Mouse (Mus musculus) limb, embryonic 11.5 days (tissue): ENCODE data around the gene Slc50a1. TPM values are rescaled to one million over a fixed set of nuclear protein-coding genes. Genes with fewer than 3 reads are reported as not detected.
A peak's percentile ranks its signal among the peaks of the same experiment; 100 is the strongest.

Experiments
- ATAC-seq: fragments of 200-750 bp; cut with Nextera tagmentation; 2 replicates; pipeline ENCODE4 v1.8.0; 2017; ENCODE audit warnings: low read depth; ENCODE audit not compliant: insufficient number of reproducible peaks, low FRiP score, low TSS enrichment
- DNase-seq: peaks from one replicate; pipeline ENCODE4 v3.0.0-alpha.2; 2015; ENCODE audit warnings: low spot score
- H3K27ac ChIP-seq: fragments of 300-500 bp; sonication (generic); replicated peaks from 2 replicates; pipeline ENCODE4 v1.5.1; 2014; ENCODE audit warnings: low read depth, mild to moderate bottlenecking, low read length
- H3K27me3 ChIP-seq: fragments of 300-500 bp; sonication (generic); 2 replicates; pipeline ENCODE4 v1.6.1; 2014; ENCODE audit warnings: mild to moderate bottlenecking, low read length, mixed read lengths; ENCODE audit not compliant: control insufficient read depth, insufficient read depth
- H3K36me3 ChIP-seq: fragments of 300-500 bp; sonication (generic); 2 replicates; pipeline ENCODE4 v1.6.1; 2014; ENCODE audit warnings: mild to moderate bottlenecking, low read length, moderate library complexity, mixed read lengths; ENCODE audit not compliant: control insufficient read depth, insufficient read depth
- H3K4me1 ChIP-seq: fragments of 300-500 bp; sonication (generic); 2 replicates; pipeline ENCODE4 v1.6.1; 2014; ENCODE audit warnings: low read length, mixed read lengths; ENCODE audit not compliant: control insufficient read depth, insufficient read depth
- H3K4me2 ChIP-seq: fragments of 300-500 bp; sonication (generic); 2 replicates; pipeline ENCODE4 v1.6.1; 2014; ENCODE audit warnings: low read depth, mild to moderate bottlenecking, moderate library complexity; ENCODE audit not compliant: severe bottlenecking
- H3K4me3 ChIP-seq: fragments of 300-500 bp; sonication (generic); 2 replicates; pipeline ENCODE4 v1.5.1; 2014; ENCODE audit warnings: low read depth, low read length
- H3K9ac ChIP-seq: fragments of 300-500 bp; sonication (generic); 2 replicates; pipeline ENCODE4 v1.6.1; 2014; ENCODE audit warnings: mild to moderate bottlenecking, low read length
- H3K9me3 ChIP-seq: fragments of 300-500 bp; sonication (generic); 2 replicates; pipeline ENCODE4 v1.6.1; 2016; ENCODE audit warnings: low read length; ENCODE audit not compliant: control insufficient read depth
- WGBS: fragments of 180-500 bp; shearing (Covaris S2); extraction: QIAGEN DNeasy Blood & Tissue Kit; methylation state at CpG from one replicate; pipeline ENCODE4 v1.1.7; 2014; 5-methylcytosine and 5-hydroxymethylcytosine counted together
- polyA plus RNA-seq: library from polyadenylated mRNA; unstranded; fragments of >200 nt; fragmentation: Nextera tagmentation; extraction: Ambion mirVana; gene quantifications from 2 replicates; pipeline ENCODE4 v1.2.1, GENCODE M21; 2014

The Slc50a1 gene
- polyA plus RNA-seq, 1 experiment from 2014 or later = 46.4 TPM

DNA sequence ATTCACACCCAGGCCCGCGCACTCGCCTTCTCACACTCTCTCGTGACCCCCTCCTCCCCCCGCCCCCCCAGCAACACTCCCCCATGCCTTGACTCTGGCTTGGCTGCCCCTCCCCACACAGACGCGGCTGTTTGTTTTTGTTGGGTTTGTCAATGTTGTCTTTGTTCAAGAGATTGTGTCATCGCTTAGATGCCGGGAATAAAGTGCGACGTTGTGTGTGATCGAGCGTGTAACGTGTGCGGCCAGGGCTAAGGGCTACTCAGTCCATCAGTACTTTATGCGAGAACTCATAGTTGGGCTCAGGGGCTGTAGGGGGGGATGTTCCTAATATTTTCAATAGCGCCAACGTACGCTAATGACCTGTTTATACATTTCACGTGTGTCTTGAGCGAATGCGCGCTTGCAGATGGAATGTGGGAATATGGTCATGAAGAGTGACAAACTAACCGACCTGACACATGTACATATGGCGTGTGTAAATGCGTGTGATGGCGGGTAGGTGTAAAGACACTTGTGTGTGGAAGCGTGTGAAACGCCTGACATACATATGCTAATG is 9.8 kb upstream of the Slc50a1 start:
- WGBS = under 1% methylated on average over 29 of the region's 29 CpGs
- H3K4me1 ChIP-seq = peaks cover 44% of the 10 kb centered on the region

DNA sequence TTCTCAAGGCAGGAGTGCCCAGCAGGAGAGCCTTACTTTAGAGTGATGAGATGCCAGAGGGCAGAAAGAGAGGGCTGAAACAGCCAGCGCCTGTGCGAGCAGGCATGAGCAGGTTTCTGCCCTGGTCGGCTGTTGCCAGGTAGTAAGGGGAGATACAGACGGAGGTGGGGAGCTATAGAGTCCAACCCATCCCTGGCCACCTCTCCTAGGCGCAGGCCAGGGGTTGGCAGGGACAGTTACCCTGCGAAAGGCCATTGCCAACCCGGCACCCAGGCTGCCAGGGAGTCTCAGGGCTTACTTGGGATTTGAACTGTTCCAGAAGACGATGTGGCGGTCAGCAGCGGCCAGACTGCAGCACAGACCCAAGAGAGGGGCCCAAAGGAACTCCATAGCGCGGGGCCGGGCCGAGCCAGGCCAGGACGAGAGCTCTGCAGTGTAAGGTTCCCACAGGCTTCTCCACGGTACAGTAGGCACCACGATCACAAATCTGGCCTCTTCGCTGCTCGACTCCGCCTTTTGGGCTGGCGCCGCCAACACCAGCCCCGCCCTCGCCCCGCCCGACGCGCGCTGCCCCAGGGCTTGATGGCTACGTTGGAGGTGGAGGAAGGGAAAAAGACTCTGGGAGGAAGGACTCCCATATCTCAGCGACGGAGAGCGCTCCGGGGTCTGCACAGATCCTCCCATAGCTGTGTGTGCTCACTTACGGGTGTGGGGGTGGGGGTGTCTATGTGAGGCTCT is 9.0 kb upstream of the Slc50a1 start:
- ATAC-seq = peak; percentile 42; the same call in 1 of the 2 replicates
- Histone ChIP-seq H3K4me2 (peak overlapping the region; percentile 95), H3K4me1 (peaks cover 44% of the 10 kb centered on the region), H3K9ac (peak overlapping the region; percentile 65), H3K27me3 (0 out of 2 replicates have a peak, but pooled peaks cover 6% of the 10 kb centered on the region), H3K36me3 (no peaks in the 10 kb centered on the region), H3K27ac (peak overlapping the region; percentile 39; the same call in 1 of the 2 replicates), H3K9me3 (no peaks in the 10 kb centered on the region), H3K4me3 (peak overlapping the region; percentile 57)
- DNase-seq = peak; percentile 87
- WGBS = under 1% methylated on average over 35 of the region's 35 CpGs

More for the DNA sequence above, 9.8 kb upstream of the Slc50a1 start:
- Histone ChIP-seq H3K9ac (peak overlapping the region; percentile 65; the same call in 1 of the 2 replicates), H3K4me3 (peak overlapping the region; percentile 57), H3K27me3 (0 out of 2 replicates have a peak, but pooled peaks cover 6% of the 10 kb centered on the region), H3K36me3 (no peaks in the 10 kb centered on the region), H3K4me2 (peak overlapping the region; percentile 95), H3K27ac (peak overlapping the region; percentile 39; the same call in 1 of the 2 replicates), H3K9me3 (no peaks in the 10 kb centered on the region)
- ATAC-seq = no peak
- DNase-seq = no peak

DNA sequence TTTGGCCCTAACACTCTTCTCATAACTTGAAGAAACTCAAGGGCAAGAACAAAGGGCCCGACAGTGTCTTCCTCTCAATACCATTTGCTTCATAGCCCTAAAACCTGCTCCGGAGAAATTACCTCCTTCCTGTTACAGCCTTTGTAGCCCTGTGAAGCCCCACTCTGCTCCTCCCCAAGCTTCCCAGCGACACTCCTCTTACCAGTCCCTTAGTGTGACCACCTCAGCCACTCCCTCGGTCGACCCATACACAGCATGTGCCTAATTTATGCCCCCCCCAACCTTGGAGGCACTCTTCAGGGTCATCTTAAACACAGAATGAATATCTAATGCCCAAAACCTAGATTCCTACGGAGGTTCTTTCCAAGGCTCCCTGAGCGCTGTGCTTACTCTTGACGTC is 8.3 kb upstream of the Slc50a1 start:
- Histone ChIP-seq H3K4me3 (peak overlapping the region; percentile 57), H3K4me1 (peaks cover 44% of the 10 kb centered on the region), H3K27ac (no peak overlapping the region; the same call in none of the 2 replicates), H3K36me3 (no peaks in the 10 kb centered on the region), H3K9me3 (no peaks in the 10 kb centered on the region), H3K9ac (peak overlapping the region; percentile 65), H3K27me3 (0 out of 2 replicates have a peak, but pooled peaks cover 6% of the 10 kb centered on the region), H3K4me2 (peak overlapping the region; percentile 95)
- 6% methylated on average over 8 of the region's 8 CpGs for WGBS
- no peak for ATAC-seq
- DNase-seq = no peak

DNA sequence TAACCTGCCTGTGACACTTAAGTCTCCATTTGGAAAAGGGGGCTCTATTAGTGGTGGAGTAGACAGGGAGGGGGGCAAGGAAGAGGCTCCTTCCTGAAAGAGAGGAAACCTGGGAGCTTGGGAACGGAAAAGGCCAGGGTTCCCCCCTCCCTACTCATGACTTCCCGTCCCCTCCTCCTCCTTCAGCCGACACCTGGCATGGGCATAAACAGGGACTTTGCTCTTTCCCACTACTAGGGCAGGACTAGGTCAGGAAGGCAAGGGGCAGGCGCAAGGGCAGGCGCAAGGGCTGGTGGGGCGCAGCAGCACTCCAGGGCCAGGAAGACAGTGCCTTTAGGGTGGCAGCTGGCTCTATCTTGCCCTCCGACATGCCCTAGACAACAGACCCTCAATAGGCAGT is 7.7 kb upstream of the Slc50a1 start:
- H3K27me3 ChIP-seq = 0 out of 2 replicates have a peak, but pooled peaks cover 6% of the 10 kb centered on the region
- no peaks in the 10 kb centered on the region for H3K36me3 ChIP-seq
- WGBS = 35% methylated on average over 7 of the region's 7 CpGs
- H3K27ac ChIP-seq = no peak overlapping the region; the same call in 1 of the 2 replicates
- ATAC-seq = no peak
- peaks cover 44% of the 10 kb centered on the region for H3K4me1 ChIP-seq
- peak overlapping the region; percentile 65 for H3K9ac ChIP-seq
- peak; percentile 36 for DNase-seq
- H3K9me3 ChIP-seq = no peaks in the 10 kb centered on the region
- peak overlapping the region; percentile 95 for H3K4me2 ChIP-seq
- peak overlapping the region; percentile 57 for H3K4me3 ChIP-seq

DNA sequence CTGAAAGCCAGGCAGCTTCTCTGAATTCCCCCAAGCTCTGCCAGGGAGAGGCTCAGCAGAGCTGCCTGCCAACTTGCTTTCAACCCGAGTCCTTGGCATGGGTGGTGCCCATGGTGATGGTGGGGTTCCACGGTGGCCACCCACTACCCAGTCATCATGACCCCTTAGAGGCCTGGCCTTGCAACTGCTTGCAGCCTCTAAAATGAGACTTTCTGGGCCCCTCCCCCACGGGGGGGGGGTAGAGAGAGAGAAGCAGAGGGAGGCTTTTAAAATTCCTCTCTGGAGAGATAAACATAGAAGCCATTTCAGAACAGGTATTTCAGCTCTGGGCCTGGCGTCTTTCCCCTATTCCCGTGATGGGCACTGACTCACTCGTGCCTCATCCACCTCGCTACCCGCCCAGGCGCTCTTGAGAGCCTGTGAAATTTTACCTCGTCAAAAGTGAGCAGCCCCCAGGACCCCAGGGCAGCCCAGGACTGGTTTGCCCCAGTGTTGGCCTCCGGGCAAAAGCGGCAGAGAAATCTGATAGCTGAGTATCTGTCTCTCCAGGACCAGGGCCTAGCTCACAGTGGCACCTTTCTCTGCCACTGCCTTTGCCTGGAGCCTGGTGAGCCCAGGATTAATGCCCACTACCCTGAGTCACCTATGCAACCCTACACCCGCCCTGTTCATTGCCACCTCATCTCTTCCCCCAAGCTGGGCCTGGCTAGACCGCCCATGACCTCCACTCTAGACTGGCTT is 7.1 kb upstream of the Slc50a1 start:
- H3K9me3 ChIP-seq = no peaks in the 10 kb centered on the region
- H3K27me3 ChIP-seq = 0 out of 2 replicates have a peak, but pooled peaks cover 6% of the 10 kb centered on the region
- H3K36me3 ChIP-seq = no peaks in the 10 kb centered on the region
- 19% methylated on average over 14 of the region's 14 CpGs for WGBS
- ATAC-seq = no peak
- H3K27ac ChIP-seq = peak overlapping the region; percentile 33; the same call in 1 of the 2 replicates
- H3K4me3 ChIP-seq = peak overlapping the region; percentile 57
- peak; percentile 37 for DNase-seq
- H3K4me2 ChIP-seq = peak overlapping the region; percentile 95
- H3K9ac ChIP-seq = peak overlapping the region; percentile 53
- H3K4me1 ChIP-seq = peaks cover 44% of the 10 kb centered on the region

DNA sequence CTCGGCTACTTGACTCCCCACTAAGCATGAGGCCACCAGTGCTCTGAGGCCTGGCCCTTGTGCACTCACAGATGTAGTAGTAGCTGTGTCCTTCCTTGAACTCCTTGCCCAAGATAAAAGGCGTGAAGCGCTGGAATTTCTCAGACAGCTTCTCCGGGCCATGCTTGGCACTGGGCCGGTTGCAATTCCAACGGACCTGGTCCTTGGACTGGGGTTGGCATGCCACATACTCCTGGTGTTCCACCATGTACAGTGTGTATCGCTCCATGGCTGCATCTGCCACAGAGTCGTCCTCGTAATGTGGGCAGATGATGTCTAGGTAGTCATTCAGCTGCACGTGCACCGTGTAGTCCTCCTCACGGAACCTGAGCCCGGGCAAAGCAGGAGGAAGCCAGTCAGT is 5.7 kb upstream of the Slc50a1 start:
- WGBS = 95% methylated on average over 13 of the region's 13 CpGs
- no peak overlapping the region for H3K4me3 ChIP-seq
- 0 out of 2 replicates have a peak, but pooled peaks cover 6% of the 10 kb centered on the region for H3K27me3 ChIP-seq
- no peaks in the 10 kb centered on the region for H3K36me3 ChIP-seq
- H3K27ac ChIP-seq = no peak overlapping the region
- peaks cover 37% of the 10 kb centered on the region for H3K4me1 ChIP-seq
- ATAC-seq (no peak), DNase-seq (no peak)
- H3K4me2 ChIP-seq = no peak overlapping the region
- no peak overlapping the region for H3K9ac ChIP-seq
- H3K9me3 ChIP-seq = no peaks in the 10 kb centered on the region

DNA sequence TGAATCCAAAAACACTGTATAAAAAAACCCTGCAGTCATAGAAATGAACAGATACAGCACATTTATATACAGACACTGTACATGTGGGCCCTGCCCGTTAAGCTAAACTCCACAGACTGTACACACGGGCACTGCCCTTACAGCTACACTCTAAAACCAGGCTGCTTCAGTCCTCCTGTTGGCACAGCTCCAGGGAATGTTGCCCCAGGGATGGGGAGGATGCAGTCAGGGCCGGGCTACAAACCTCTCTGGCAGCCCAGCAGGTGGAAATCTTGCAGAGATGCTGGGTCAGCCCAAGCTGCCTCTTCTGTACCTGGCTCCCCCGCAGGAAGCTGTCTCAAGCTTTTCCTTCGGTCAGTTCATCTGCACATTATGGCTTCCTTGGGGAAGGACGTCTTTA is 1.4 kb upstream of the Slc50a1 start:
- Histone ChIP-seq H3K4me3 (no peak overlapping the region), H3K27me3 (no peaks in the 10 kb centered on the region), H3K9me3 (no peaks in the 10 kb centered on the region), H3K4me1 (peaks cover 19% of the 10 kb centered on the region), H3K36me3 (no peaks in the 10 kb centered on the region), H3K4me2 (no peak overlapping the region), H3K27ac (no peak overlapping the region), H3K9ac (no peak overlapping the region)
- no peak for DNase-seq
- 80% methylated on average over 6 of the region's 6 CpGs for WGBS
- ATAC-seq = no peak

DNA sequence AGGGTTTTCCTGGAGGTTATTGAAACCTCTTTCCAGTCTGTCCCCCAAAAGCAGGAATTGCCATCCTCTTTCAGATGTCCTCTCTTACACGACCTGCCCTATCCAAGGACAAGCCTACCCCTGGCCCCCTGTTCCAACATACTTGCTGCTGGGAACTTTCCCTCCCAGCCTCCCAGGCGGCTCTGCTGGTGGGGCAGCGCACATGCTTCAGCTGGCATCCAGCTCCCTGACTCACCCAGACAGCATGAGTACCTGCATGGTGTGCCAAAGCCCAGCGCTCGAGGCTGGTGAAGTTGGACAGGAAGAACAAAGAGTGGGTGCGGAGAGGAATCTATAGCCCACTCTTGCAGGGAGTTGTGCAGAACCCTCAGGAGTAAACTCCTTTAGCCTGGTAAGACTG is 521 bp upstream of the Slc50a1 start:
- no peaks in the 10 kb centered on the region for H3K27me3 ChIP-seq
- H3K9ac ChIP-seq = peak overlapping the region; percentile 78
- DNase-seq = no peak
- peak overlapping the region; percentile 77; the same call in 1 of the 2 replicates for H3K4me2 ChIP-seq
- no peak for ATAC-seq
- peak overlapping the region; percentile 42 for H3K4me3 ChIP-seq
- 79% methylated on average over 6 of the region's 6 CpGs for WGBS
- no peaks in the 10 kb centered on the region for H3K9me3 ChIP-seq
- no peaks in the 10 kb centered on the region for H3K36me3 ChIP-seq
- peak overlapping the region; percentile 66; the same call in 1 of the 2 replicates for H3K27ac ChIP-seq
- H3K4me1 ChIP-seq = peaks cover 15% of the 10 kb centered on the region
